Mouse (Mus musculus) stomach, embryonic 14.5 days (tissue): ENCODE results near the gene Alpk1. TPM values are rescaled to one million over a fixed set of nuclear protein-coding genes. Genes with fewer than 3 reads are reported as not detected.

ENCODE experiments used
- ATAC-seq: fragments of 200-750 bp; cut with Nextera tagmentation; 2 replicates; pipeline ENCODE4 v1.8.0; 2017; ENCODE audit warnings: low read depth, moderate TSS enrichment; ENCODE audit not compliant: insufficient number of reproducible peaks, insufficient read depth, low FRiP score
- H3K27ac ChIP-seq: fragments of 300-500 bp; sonication (generic); 2 replicates; pipeline ENCODE4 v1.5.1; 2014; ENCODE audit warnings: mild to moderate bottlenecking, low read length, moderate library complexity, mixed read lengths
- H3K27me3 ChIP-seq: fragments of 300-500 bp; sonication (generic); 2 replicates; pipeline ENCODE4 v1.6.1; 2014; ENCODE audit warnings: low read length, control low read depth, mixed read lengths; ENCODE audit not compliant: control insufficient read depth, insufficient read depth
- H3K36me3 ChIP-seq: fragments of 300-500 bp; sonication (generic); 2 replicates; pipeline ENCODE4 v1.6.1; 2014; ENCODE audit warnings: mild to moderate bottlenecking, control low read depth, low read length, moderate library complexity, mixed read lengths; ENCODE audit not compliant: control insufficient read depth, insufficient read depth
- H3K4me1 ChIP-seq: fragments of 300-500 bp; sonication (generic); 2 replicates; pipeline ENCODE4 v1.6.1; 2014; ENCODE audit warnings: low read length, control low read depth, mixed read lengths; ENCODE audit not compliant: control insufficient read depth, insufficient read depth
- H3K4me2 ChIP-seq: fragments of 300-500 bp; sonication (generic); replicated peaks from 2 replicates; pipeline ENCODE4 v1.6.1; 2014; ENCODE audit warnings: low read depth, low read length, control low read depth
- H3K4me3 ChIP-seq: fragments of 300-500 bp; sonication (generic); 2 replicates; pipeline ENCODE4 v1.5.1; 2014; ENCODE audit warnings: low read depth, low read length, control low read depth
- H3K9ac ChIP-seq: fragments of 300-500 bp; sonication (generic); replicated peaks from 2 replicates; pipeline ENCODE4 v1.6.1; 2014; ENCODE audit warnings: low read depth, mild to moderate bottlenecking, control low read depth, low read length, moderate library complexity, mixed read lengths
- H3K9me3 ChIP-seq: fragments of 300-500 bp; sonication (generic); 2 replicates; pipeline ENCODE4 v1.6.1; 2016; ENCODE audit warnings: low read depth, low read length, control low read depth; ENCODE audit not compliant: control insufficient read depth
- WGBS: fragments of 180-500 bp; shearing (Covaris S2); extraction: QIAGEN DNeasy Blood & Tissue Kit; methylation state at CpG from one replicate; pipeline ENCODE4 v1.1.7; 2014; 5-methylcytosine and 5-hydroxymethylcytosine counted together
- polyA plus RNA-seq: library from polyadenylated mRNA; unstranded; fragments of >200 nt; fragmentation: Nextera tagmentation; extraction: Ambion mirVana; gene quantifications from 2 replicates; pipeline ENCODE4 v1.2.1, GENCODE M21; 2014

Alpk1 gene
- polyA plus RNA-seq, 1 experiment from 2014 or later = 3.5 TPM

- Histone ChIP-seq H3K4me1 (peaks cover 3% of the 10 kb centered on the region; the same call in 1 of the 2 replicates), H3K27me3 (no peaks in the 10 kb centered on the region), H3K27ac (no peak overlapping the region), H3K9me3 (no peaks in the 10 kb centered on the region), H3K4me3 (no peak overlapping the region), H3K36me3 (no peaks in the 10 kb centered on the region), H3K4me2 (no peak overlapping the region), H3K9ac (no peak overlapping the region)
- no peak for ATAC-seq
- WGBS = 61% methylated on average over 4 of the region's 4 CpGs
Measured at GRCm38 (mm10) chr3:127720948-127721347, 59.4 kb downstream of the Alpk1 start.

- ATAC-seq = no peak
- no peak overlapping the region for H3K4me2 ChIP-seq
Measured at GRCm38 (mm10) chr3:127720050-127720449, 60.3 kb downstream of the Alpk1 start.

GRCm38 (mm10) chr3:127719601-127720000 is 60.7 kb downstream of the Alpk1 start:
- Histone ChIP-seq H3K4me2 (no peak overlapping the region), H3K27ac (no peak overlapping the region), H3K9me3 (no peaks in the 10 kb centered on the region), H3K27me3 (no peaks in the 10 kb centered on the region), H3K4me1 (peaks cover 3% of the 10 kb centered on the region; the same call in 1 of the 2 replicates), H3K36me3 (no peaks in the 10 kb centered on the region), H3K4me3 (no peak overlapping the region), H3K9ac (no peak overlapping the region)
- 34% methylated on average over 5 of the region's 5 CpGs for WGBS
- no peak for ATAC-seq

More at GRCm38 (mm10) chr3:127720050-127720449, 60.3 kb downstream of the Alpk1 start:
- no peaks in the 10 kb centered on the region for H3K27me3 ChIP-seq
- H3K9me3 ChIP-seq = no peaks in the 10 kb centered on the region
- H3K36me3 ChIP-seq = no peaks in the 10 kb centered on the region
- H3K4me3 ChIP-seq = no peak overlapping the region
- H3K9ac ChIP-seq = no peak overlapping the region
- 40% methylated on average over 6 of the region's 6 CpGs for WGBS
- H3K4me1 ChIP-seq = peaks cover 3% of the 10 kb centered on the region; the same call in 1 of the 2 replicates
- no peak overlapping the region for H3K27ac ChIP-seq

- no peaks in the 10 kb centered on the region for H3K27me3 ChIP-seq
- WGBS = 39% methylated on average over 2 of the region's 2 CpGs
- H3K36me3 ChIP-seq = no peaks in the 10 kb centered on the region
- H3K27ac ChIP-seq = no peak overlapping the region
- H3K9ac ChIP-seq = no peak overlapping the region
- H3K4me1 ChIP-seq = peaks cover 3% of the 10 kb centered on the region; the same call in 1 of the 2 replicates
- no peaks in the 10 kb centered on the region for H3K9me3 ChIP-seq
- ATAC-seq = peak; percentile 65; the same call in 1 of the 2 replicates
- no peak overlapping the region for H3K4me2 ChIP-seq
- H3K4me3 ChIP-seq = no peak overlapping the region
Measured at GRCm38 (mm10) chr3:127716759-127717158, 63.6 kb downstream of the Alpk1 start.

- WGBS = 63% methylated on average over 9 of the region's 9 CpGs
- Histone ChIP-seq H3K4me1 (no peaks in the 10 kb centered on the region), H3K4me2 (no peak overlapping the region), H3K4me3 (no peak overlapping the region), H3K27me3 (no peaks in the 10 kb centered on the region), H3K9me3 (no peaks in the 10 kb centered on the region), H3K27ac (no peak overlapping the region), H3K36me3 (no peaks in the 10 kb centered on the region), H3K9ac (no peak overlapping the region)
- no peak for ATAC-seq
Measured at GRCm38 (mm10) chr3:127713112-127713511, 67.2 kb downstream of the Alpk1 start.

GRCm38 (mm10) chr3:127711536-127711935 is 68.8 kb downstream of the Alpk1 start:
- H3K36me3 ChIP-seq = no peaks in the 10 kb centered on the region
- H3K9me3 ChIP-seq = no peaks in the 10 kb centered on the region
- no peak overlapping the region for H3K4me3 ChIP-seq
- H3K27ac ChIP-seq = no peak overlapping the region
- H3K27me3 ChIP-seq = no peaks in the 10 kb centered on the region
- WGBS = 75% methylated on average over 3 of the region's 3 CpGs
- no peaks in the 10 kb centered on the region for H3K4me1 ChIP-seq
- no peak for ATAC-seq
- no peak overlapping the region for H3K9ac ChIP-seq
- H3K4me2 ChIP-seq = no peak overlapping the region

GRCm38 (mm10) chr3:127707089-127707485 is 73.2 kb downstream of the Alpk1 start:
- no peaks in the 10 kb centered on the region for H3K36me3 ChIP-seq
- 71% methylated on average over 5 of the region's 5 CpGs for WGBS
- no peak overlapping the region for H3K4me3 ChIP-seq
- no peaks in the 10 kb centered on the region for H3K27me3 ChIP-seq
- H3K9ac ChIP-seq = no peak overlapping the region
- H3K9me3 ChIP-seq = no peaks in the 10 kb centered on the region
- no peak overlapping the region for H3K4me2 ChIP-seq
- H3K27ac ChIP-seq = no peak overlapping the region
- ATAC-seq = no peak
- 0 out of 2 replicates have a peak, but pooled peaks cover 7% of the 10 kb centered on the region for H3K4me1 ChIP-seq

GRCm38 (mm10) chr3:127706445-127707088 is 73.8 kb downstream of the Alpk1 start:
- Histone ChIP-seq H3K27me3 (no peaks in the 10 kb centered on the region), H3K4me1 (0 out of 2 replicates have a peak, but pooled peaks cover 7% of the 10 kb centered on the region), H3K36me3 (no peaks in the 10 kb centered on the region), H3K4me3 (no peak overlapping the region), H3K4me2 (peak overlapping the region; percentile 43), H3K27ac (no peak overlapping the region), H3K9me3 (no peaks in the 10 kb centered on the region), H3K9ac (no peak overlapping the region)
- 75% methylated on average over 8 of the region's 8 CpGs for WGBS
- ATAC-seq = no peak
